Mouse (Mus musculus): ENCODE measurements around the gene Serpina3f. TPM values are rescaled to one million over a fixed set of nuclear protein-coding genes. Genes with fewer than 3 reads are reported as not detected.

The Serpina3f gene
- polyA plus RNA-seq, 1 experiment from 2014 or later = 0.11 TPM

GRCm38 (mm10) chr12:104266374-104266773 is 52.0 kb downstream of the Serpina3f start:
- Histone ChIP-seq H3K4me3 (no peak overlapping the region), H3K27ac (replicated peaks) (no peak overlapping the region), H3K4me1 (peaks cover 10% of the 10 kb centered on the region), H3K27me3 (replicated peaks; ENCODE audit: low read depth, poor library complexity, severe bottlenecking) (no peaks in the 10 kb centered on the region), H3K9me3 (no peaks in the 10 kb centered on the region), H3K36me3 (replicated peaks) (no peaks in the 10 kb centered on the region)
- 80% methylated on average over 3 of the region's 3 CpGs for WGBS
- no peak for DNase-seq (ENCODE audit: low spot score)

Other genes starting within 250 kb of the Serpina3f start
- gene Serpina11, start 224.6 kb upstream of the Serpina3f start, polyA plus RNA-seq (2016; fragmentation: Nextera tagmentation; extraction: Ambion mirVana) = not detected in 2 replicates
- not detected in 2 replicates for gene Serpina9, start 200.8 kb upstream of the Serpina3f start, polyA plus RNA-seq (2016; fragmentation: Nextera tagmentation; extraction: Ambion mirVana)
- gene Serpina12, start 170.1 kb upstream of the Serpina3f start, polyA plus RNA-seq (2016; fragmentation: Nextera tagmentation; extraction: Ambion mirVana) = not detected in 2 replicates
- not detected in 2 replicates for gene Serpina5, start 113.4 kb upstream of the Serpina3f start, polyA plus RNA-seq (2016; fragmentation: Nextera tagmentation; extraction: Ambion mirVana)
- gene Serpina3a, start 101.8 kb upstream of the Serpina3f start, polyA plus RNA-seq (2016; fragmentation: Nextera tagmentation; extraction: Ambion mirVana) = not detected in 2 replicates
- gene Serpina3b, start 86.5 kb upstream of the Serpina3f start, polyA plus RNA-seq (2016; fragmentation: Nextera tagmentation; extraction: Ambion mirVana) = not detected in 2 replicates
- not detected in 2 replicates for gene Serpina3c, start 60.7 kb upstream of the Serpina3f start, polyA plus RNA-seq (2016; fragmentation: Nextera tagmentation; extraction: Ambion mirVana)
- gene Serpina3g, start 21.7 kb downstream of the Serpina3f start, polyA plus RNA-seq (2016; fragmentation: Nextera tagmentation; extraction: Ambion mirVana) = 0.08 and 0.24 TPM in 2 replicates
- 0.23 and 0.24 TPM in 2 replicates for gene Serpina3i, start 48.6 kb downstream of the Serpina3f start, polyA plus RNA-seq (2016; fragmentation: Nextera tagmentation; extraction: Ambion mirVana)
- not detected in 2 replicates for gene Serpina3j, start 100.0 kb downstream of the Serpina3f start, polyA plus RNA-seq (2016; fragmentation: Nextera tagmentation; extraction: Ambion mirVana)
- not detected in 2 replicates for gene Serpina3k, start 123.9 kb downstream of the Serpina3f start, polyA plus RNA-seq (2016; fragmentation: Nextera tagmentation; extraction: Ambion mirVana)
- gene Serpina3m, start 123.9 kb downstream of the Serpina3f start, polyA plus RNA-seq (2016; fragmentation: Nextera tagmentation; extraction: Ambion mirVana) = not detected in 2 replicates
- not detected in 2 replicates for gene Serpina3n, start 192.2 kb downstream of the Serpina3f start, polyA plus RNA-seq (2016; fragmentation: Nextera tagmentation; extraction: Ambion mirVana)

Data from embryonic facial prominence, embryonic 10.5 days (tissue).